Mouse (Mus musculus) hindlimb bud, embryonic 11.5 days (tissue): ENCODE data around the gene Slc9a3r2.

Experiments
- DNase-seq: peaks from one replicate; pipeline ENCODE4 v3.0.0-alpha.2; 2012; ENCODE audit warnings: low read depth, low spot score; ENCODE audit errors: extremely low spot score

Slc9a3r2 gene

GRCm38 (mm10) chr17:24595126-24596072, 54.7 kb downstream of the Slc9a3r2 start:
- no peak for DNase-seq

DNA sequence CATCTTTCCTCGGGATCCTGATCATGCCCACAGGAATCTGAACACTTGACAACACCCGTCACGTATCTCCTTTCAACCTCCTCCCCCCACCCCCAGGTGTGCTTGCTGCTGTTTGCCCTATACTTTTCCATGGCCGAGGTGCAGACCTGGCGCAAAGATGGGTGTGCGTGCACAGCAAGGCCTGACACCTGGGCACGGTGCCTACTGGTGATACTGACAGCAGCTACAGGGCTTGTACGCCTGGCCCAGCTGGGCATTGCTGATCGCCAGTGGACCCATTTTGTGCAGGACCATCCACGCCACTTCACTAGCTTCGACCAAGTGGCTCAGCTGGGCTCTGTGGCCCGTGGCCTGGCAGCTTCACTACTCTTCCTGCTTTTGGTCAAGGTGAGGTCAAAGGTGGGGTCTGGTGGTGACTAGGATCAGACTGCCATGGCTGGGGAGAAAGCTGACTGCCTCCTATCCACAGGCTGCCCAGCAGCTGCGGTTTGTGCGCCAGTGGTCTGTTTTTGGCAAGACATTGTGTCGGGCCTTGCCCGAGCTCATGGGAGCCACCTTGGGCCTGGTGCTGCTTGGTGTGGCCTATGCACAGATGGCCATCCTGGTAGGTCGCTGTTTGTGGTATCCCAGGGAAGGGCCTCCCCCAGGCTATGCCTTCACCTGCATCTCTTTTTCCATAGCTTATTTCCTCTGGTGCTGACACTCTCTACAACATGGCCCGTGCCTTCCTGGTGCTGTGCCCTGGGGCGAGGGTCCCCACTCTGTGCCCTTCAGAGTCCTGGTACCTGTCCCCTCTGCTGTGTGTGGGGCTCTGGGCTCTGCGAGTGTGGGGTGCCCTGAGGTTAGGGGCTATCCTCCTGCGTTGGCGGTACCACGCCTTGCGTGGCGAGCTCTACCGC, 55.9 kb downstream of the Slc9a3r2 start:
- DNase-seq, result no peak

- DNase-seq, result no peak
Observed at GRCm38 (mm10) chr17:24593248-24593647, 56.9 kb downstream of the Slc9a3r2 start.

DNA sequence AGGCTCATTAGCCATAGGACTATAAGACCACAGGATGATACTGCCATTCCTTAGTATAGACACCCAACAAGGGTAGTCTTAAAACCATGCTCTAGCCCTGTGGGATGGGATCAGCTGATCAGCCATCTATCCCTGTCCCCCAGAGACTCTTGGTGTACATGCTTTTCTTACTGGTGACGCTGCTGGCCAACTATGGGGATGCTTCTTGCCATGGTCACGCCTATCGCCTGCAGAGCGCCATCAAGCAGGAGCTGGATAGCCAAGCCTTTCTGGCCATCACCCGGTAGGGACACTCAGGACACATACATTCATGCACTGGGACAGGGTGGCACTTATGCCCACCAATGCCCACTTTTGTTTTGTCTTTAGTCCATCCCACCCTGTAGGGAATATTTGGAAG, 58.4 kb downstream of the Slc9a3r2 start:
- no peak for DNase-seq

DNA sequence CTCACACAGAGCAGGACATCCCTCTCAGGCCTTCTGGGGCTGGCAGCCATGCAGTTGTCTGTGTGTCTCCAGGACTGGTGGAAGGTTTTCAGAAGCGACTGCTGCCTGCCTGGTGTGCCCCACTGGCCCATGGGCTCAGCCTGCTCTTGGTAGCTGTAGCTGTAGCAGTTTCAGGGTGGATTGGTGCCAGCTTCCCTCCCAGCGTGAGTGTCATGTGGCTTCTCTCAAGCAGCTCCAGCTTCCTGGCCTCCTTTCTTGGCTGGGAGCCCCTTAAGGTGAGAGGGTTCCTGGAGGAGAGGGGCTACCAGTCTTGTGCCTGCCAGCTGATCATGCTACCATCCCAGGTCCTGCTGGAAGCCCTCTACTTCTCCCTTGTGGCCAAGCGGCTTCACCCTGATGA, 59.2 kb downstream of the Slc9a3r2 start:
- DNase-seq, result no peak
